Mouse (Mus musculus): ENCODE measurements around the gene Fcgr4. TPM values are rescaled to one million over a fixed set of nuclear protein-coding genes. Genes with fewer than 3 reads are reported as not detected.
"Not testable (repeated sequence)": the region's sequence is repeated elsewhere in the genome, so short reads cannot be mapped to it uniquely, and the experiment has no call there.

Fcgr4 gene
- total RNA-seq, 2 experiments from 2014 or later: 0.58 to 3.5 TPM

GRCm38 (mm10) chr1:171077955-171078354, 59.2 kb downstream of the Fcgr4 start:
- peak; percentile 18 for ATAC-seq (replicated peaks; ENCODE audit: poor library complexity, severe bottlenecking)

- ATAC-seq (replicated peaks; ENCODE audit: poor library complexity, severe bottlenecking): not testable (repeated sequence)
Measured at GRCm38 (mm10) chr1:171078419-171078818, 59.7 kb downstream of the Fcgr4 start.

GRCm38 (mm10) chr1:171079345-171079744, 60.6 kb downstream of the Fcgr4 start:
- ATAC-seq (replicated peaks; ENCODE audit: poor library complexity, severe bottlenecking): peak; percentile 31

Other genes with a start within 250 kb of the Fcgr4 start
- 19.2 and 27.1 TPM in 2 replicates for gene Atf6, start 151.1 kb upstream of the Fcgr4 start, total RNA-seq (2014; fragmentation: Nextera tagmentation)
- 27.5 and 30.5 TPM in 2 replicates for gene Atf6, start 151.1 kb upstream of the Fcgr4 start, total RNA-seq (2017)
- gene Gm26620, start 133.9 kb upstream of the Fcgr4 start, total RNA-seq (2014; fragmentation: Nextera tagmentation): not detected in 2 replicates
- gene Gm26620, start 133.9 kb upstream of the Fcgr4 start, total RNA-seq (2017): not detected in 2 replicates
- gene Dusp12, start 133.4 kb upstream of the Fcgr4 start, total RNA-seq (2014; fragmentation: Nextera tagmentation): 16.9 and 18.2 TPM in 2 replicates
- 10.3 and 10.9 TPM in 2 replicates for gene Dusp12, start 133.4 kb upstream of the Fcgr4 start, total RNA-seq (2017)
- gene Fcrlb, start 106.0 kb upstream of the Fcgr4 start, total RNA-seq (2014; fragmentation: Nextera tagmentation): not detected in 2 replicates
- gene Fcrlb, start 106.0 kb upstream of the Fcgr4 start, total RNA-seq (2017): not detected in 2 replicates
- gene Fcrla, start 91.3 kb upstream of the Fcgr4 start, total RNA-seq (2014; fragmentation: Nextera tagmentation): not detected in 2 replicates
- gene Fcrla, start 91.3 kb upstream of the Fcgr4 start, total RNA-seq (2017): not detected in 2 replicates
- 106 and 115 TPM in 2 replicates for gene Fcgr2b, start 42.4 kb upstream of the Fcgr4 start, total RNA-seq (2014; fragmentation: Nextera tagmentation)
- gene Fcgr2b, start 42.4 kb upstream of the Fcgr4 start, total RNA-seq (2017): 106 and 143 TPM in 2 replicates
- 274 and 310 TPM in 2 replicates for gene Fcgr3, start 46.0 kb downstream of the Fcgr4 start, total RNA-seq (2014; fragmentation: Nextera tagmentation)
- 498 and 520 TPM in 2 replicates for gene Fcgr3, start 46.0 kb downstream of the Fcgr4 start, total RNA-seq (2017)
- 1.7 and 3.8 TPM in 2 replicates for gene Cfap126, start 95.0 kb downstream of the Fcgr4 start, total RNA-seq (2014; fragmentation: Nextera tagmentation)
- gene Cfap126, start 95.0 kb downstream of the Fcgr4 start, total RNA-seq (2017): 0.47 and 1.5 TPM in 2 replicates
- gene Sdhc, start 131.7 kb downstream of the Fcgr4 start, total RNA-seq (2014; fragmentation: Nextera tagmentation): 119 and 151 TPM in 2 replicates
- 110 and 112 TPM in 2 replicates for gene Sdhc, start 131.7 kb downstream of the Fcgr4 start, total RNA-seq (2017)
- 2.0 TPM in 1 of 2 replicates, not detected in the other for gene Mpz, start 131.8 kb downstream of the Fcgr4 start, total RNA-seq (2014; fragmentation: Nextera tagmentation)
- gene Mpz, start 131.8 kb downstream of the Fcgr4 start, total RNA-seq (2017): not detected in 2 replicates
- gene Pcp4l1, start 177.3 kb downstream of the Fcgr4 start, total RNA-seq (2014; fragmentation: Nextera tagmentation): 11.7 and 11.8 TPM in 2 replicates
- gene Pcp4l1, start 177.3 kb downstream of the Fcgr4 start, total RNA-seq (2017): 13.7 TPM in 2 replicates
- not detected in 2 replicates for gene Nr1i3, start 195.1 kb downstream of the Fcgr4 start, total RNA-seq (2014; fragmentation: Nextera tagmentation)
- 0.10 and 0.17 TPM in 2 replicates for gene Nr1i3, start 195.1 kb downstream of the Fcgr4 start, total RNA-seq (2017)
- gene Tomm40l, start 203.6 kb downstream of the Fcgr4 start, total RNA-seq (2014; fragmentation: Nextera tagmentation): 30.1 and 30.3 TPM in 2 replicates
- 20.7 and 21.2 TPM in 2 replicates for gene Tomm40l, start 203.6 kb downstream of the Fcgr4 start, total RNA-seq (2017)
- gene Apoa2, start 206.1 kb downstream of the Fcgr4 start, total RNA-seq (2014; fragmentation: Nextera tagmentation): 4.5 and 6.9 TPM in 2 replicates
- 3.7 and 8.0 TPM in 2 replicates for gene Apoa2, start 206.1 kb downstream of the Fcgr4 start, total RNA-seq (2017)
- 327 and 359 TPM in 2 replicates for gene Fcer1g, start 215.4 kb downstream of the Fcgr4 start, total RNA-seq (2014; fragmentation: Nextera tagmentation)
- 143 and 171 TPM in 2 replicates for gene Fcer1g, start 215.4 kb downstream of the Fcgr4 start, total RNA-seq (2017)
- gene Adamts4, start 231.5 kb downstream of the Fcgr4 start, total RNA-seq (2014; fragmentation: Nextera tagmentation): not detected in 2 replicates
- gene Adamts4, start 231.5 kb downstream of the Fcgr4 start, total RNA-seq (2017): not detected in 2 replicates
- gene Ndufs2, start 232.5 kb downstream of the Fcgr4 start, total RNA-seq (2014; fragmentation: Nextera tagmentation): 270 and 271 TPM in 2 replicates
- gene Ndufs2, start 232.5 kb downstream of the Fcgr4 start, total RNA-seq (2017): 358 and 391 TPM in 2 replicates